Mouse (Mus musculus) embryo, embryonic 10.5 days (tissue): ENCODE data around the gene Olfm4.

ENCODE experiments used
- DNase-seq: peaks from one replicate; pipeline ENCODE4 v3.0.0-alpha.2; 2015; ENCODE audit warnings: low spot score

The Olfm4 gene

DNA sequence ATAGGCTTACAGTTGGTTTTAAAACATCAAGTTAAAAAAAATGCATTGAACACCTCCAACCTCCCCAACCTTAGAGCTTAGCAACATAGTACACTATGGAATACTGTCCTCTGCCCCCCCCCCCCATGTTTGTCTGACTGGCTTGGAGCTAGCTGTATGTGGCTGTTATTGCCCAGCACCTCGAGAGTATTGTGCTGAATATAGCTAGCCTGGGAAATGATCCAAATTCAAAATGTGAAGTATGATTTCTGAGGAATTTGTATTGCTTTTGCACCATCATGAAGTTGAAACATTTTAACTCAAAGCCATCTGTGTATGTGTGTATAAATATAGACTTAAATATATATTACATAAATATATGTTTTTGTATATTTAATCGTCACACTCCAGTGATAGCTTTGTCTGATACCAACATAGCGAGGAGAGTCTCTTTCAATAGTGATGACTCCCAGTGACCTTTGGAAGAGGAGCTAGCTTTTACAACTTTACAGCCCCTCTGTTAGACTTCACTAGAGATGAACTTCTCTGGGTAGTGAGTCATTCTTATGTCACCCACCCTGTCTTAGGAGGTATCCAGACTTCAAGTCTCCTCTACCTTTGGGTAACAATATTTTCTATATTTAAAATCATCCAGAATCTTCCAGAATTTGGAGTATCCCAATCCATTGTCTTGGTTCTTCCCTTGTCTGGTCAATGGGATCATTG lies 45.6 kb downstream of the Olfm4 start:
- no peak for DNase-seq

GRCm38 (mm10) chr14:80039645-80040272 lies 55.9 kb downstream of the Olfm4 start:
- DNase-seq: peak; percentile 12

- no peak for DNase-seq
These were observed 62.3 kb downstream of the Olfm4 start for GRCm38 (mm10) chr14:80046104-80046734.

DNA sequence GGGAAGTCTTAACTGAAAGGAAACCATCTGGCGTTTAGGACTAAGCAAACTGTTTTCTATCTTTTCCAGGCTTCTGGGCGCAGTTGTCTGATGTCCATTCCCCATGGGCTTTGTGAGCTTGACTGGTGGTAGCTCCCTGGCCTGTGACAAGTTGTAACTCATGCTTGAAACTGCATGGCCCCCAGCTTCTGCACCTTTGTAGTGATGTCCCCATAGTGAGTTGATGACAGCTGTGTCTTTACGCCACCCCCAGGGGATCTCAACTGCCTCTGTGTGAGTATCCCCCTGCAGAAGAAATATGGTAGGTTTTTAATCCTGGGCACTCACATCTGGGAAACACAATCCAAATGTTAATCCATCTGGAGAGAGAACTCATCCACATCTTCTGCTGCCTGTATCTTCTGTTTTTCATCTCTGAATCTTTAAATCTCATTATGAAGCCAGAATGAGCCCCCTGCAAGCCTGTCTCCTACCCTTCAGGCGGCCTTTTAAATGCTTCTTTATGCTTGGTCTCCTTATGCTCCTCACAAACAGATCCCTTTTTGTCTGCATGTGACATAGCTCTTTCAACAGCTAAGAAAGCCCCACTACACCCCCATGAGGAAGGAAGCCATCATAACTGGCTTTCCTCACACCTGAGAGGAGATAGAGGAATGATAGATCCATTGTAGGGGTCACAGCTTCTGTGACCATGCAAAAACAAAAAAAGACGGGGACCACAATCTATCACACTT lies 63.7 kb downstream of the Olfm4 start:
- DNase-seq: peak; percentile 27

GRCm38 (mm10) chr14:80055725-80056124 lies 71.8 kb downstream of the Olfm4 start:
- no peak for DNase-seq

DNA sequence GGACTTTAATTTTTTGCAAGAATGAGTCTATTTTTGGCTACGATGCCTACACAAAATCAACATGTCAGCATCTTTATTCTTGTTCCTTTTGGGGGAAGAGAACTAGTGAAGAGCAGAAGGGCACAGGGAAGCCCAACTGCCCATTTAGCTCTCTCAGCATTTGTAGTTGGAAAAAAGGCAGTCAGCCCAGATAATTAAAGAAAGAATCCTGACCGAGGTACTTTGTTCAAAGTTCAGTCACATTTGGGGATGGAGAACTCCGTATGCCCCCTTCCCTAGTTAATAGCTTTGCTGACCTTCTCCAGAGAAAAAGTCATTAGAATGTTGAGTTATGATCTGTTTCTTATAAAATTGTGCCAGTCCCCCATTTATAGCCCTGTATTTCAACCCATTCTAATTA lies 77.8 kb downstream of the Olfm4 start:
- no peak for DNase-seq

DNA sequence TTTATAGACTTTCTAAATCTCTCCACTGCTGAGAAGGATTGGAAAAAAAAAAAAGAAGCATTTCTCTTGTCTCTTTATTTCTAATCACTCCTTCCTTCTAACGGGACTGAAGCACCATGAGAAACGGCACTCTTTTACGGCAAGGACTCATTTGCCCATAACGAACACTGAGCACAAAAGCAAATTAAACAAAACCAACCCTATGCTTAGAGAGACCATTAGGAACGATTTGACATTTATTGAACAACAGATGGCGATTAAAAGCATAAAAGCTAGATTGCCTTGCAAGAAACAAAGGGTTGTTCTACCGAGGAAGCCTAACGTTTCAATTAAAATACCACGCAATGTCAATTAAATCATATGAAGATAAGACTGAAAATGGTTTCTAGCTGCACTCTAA lies 79.0 kb downstream of the Olfm4 start:
- DNase-seq: no peak

- no peak for DNase-seq
These were observed 86.7 kb downstream of the Olfm4 start for GRCm38 (mm10) chr14:80070580-80070979.
